Mouse (Mus musculus) ovary, adult 2 months (tissue): ENCODE results near the gene Ngly1. TPM values are rescaled to one million over a fixed set of nuclear protein-coding genes. Genes with fewer than 3 reads are reported as not detected.

ENCODE experiments used
- polyA plus RNA-seq: library from polyadenylated mRNA; depleted of rRNA; stranded (reverse); fragments of >200 nt; gene quantifications from 2 replicates; pipeline ENCODE4 v1.2.3, GENCODE M21; 2012; rRNA removed

Ngly1 gene
- polyA plus RNA-seq: 24.5 and 29.4 TPM in 2 replicates

GRCm38 (mm10) chr14:16249171-16249874 lies at the start of gene Ngly1, which contains the start of gene Oxsm:
Gene Ngly1, plus strand, starts transcription at chr14:16249280.
Gene Oxsm, minus strand, starts transcription at chr14:16249808.

Other genes with a start within 250 kb of the Ngly1 start
- gene Oxsm, start 528 bp downstream of the Ngly1 start, polyA plus RNA-seq: 3.6 and 4.2 TPM in 2 replicates
- 6.6 and 8.8 TPM in 2 replicates for gene Top2b, start 115.9 kb downstream of the Ngly1 start, polyA plus RNA-seq